Mouse (Mus musculus) forebrain, embryonic 13.5 days (tissue): ENCODE measurements around the gene Gm14862. TPM values are rescaled to one million over a fixed set of nuclear protein-coding genes. Genes with fewer than 3 reads are reported as not detected.
"Not testable (repeated sequence)": the region's sequence is repeated elsewhere in the genome, so short reads cannot be mapped to it uniquely, and the experiment has no call there.

Experiments
- ATAC-seq: fragments of 200-750 bp; cut with Nextera tagmentation; 2 replicates; pipeline ENCODE4 v1.8.0; 2017
- H3K27ac ChIP-seq: fragments of 300-500 bp; sonication (generic); 2 replicates; pipeline ENCODE4 v1.5.1; 2015; ENCODE audit warnings: inconsistent platforms, mild to moderate bottlenecking, moderate library complexity
- H3K27me3 ChIP-seq: fragments of 300-500 bp; sonication (generic); 2 replicates; pipeline ENCODE4 v1.6.1; 2015; ENCODE audit warnings: mild to moderate bottlenecking, inconsistent platforms
- H3K36me3 ChIP-seq: fragments of 300-500 bp; sonication (generic); 2 replicates; pipeline ENCODE4 v1.6.1; 2015; ENCODE audit warnings: mild to moderate bottlenecking, inconsistent platforms; ENCODE audit not compliant: poor library complexity, severe bottlenecking
- H3K4me1 ChIP-seq: fragments of 300-500 bp; sonication (generic); 2 replicates; pipeline ENCODE4 v1.6.1; 2015; ENCODE audit warnings: inconsistent platforms
- H3K4me2 ChIP-seq: fragments of 300-500 bp; sonication (generic); 2 replicates; pipeline ENCODE4 v1.6.1; 2015; ENCODE audit warnings: inconsistent platforms, mild to moderate bottlenecking, moderate library complexity
- H3K4me3 ChIP-seq: fragments of 300-500 bp; sonication (generic); 2 replicates; pipeline ENCODE4 v1.5.1; 2015; ENCODE audit warnings: mild to moderate bottlenecking, inconsistent platforms
- H3K9ac ChIP-seq: fragments of 300-500 bp; sonication (generic); 2 replicates; pipeline ENCODE4 v1.6.1; 2015; ENCODE audit warnings: mild to moderate bottlenecking, inconsistent platforms
- H3K9me3 ChIP-seq: fragments of 300-500 bp; sonication (generic); replicated peaks from 2 replicates; pipeline ENCODE4 v1.6.1; 2016; ENCODE audit warnings: inconsistent platforms
- WGBS: fragments of 180-500 bp; shearing (Covaris S2); methylation state at CpG from one replicate; pipeline ENCODE4 v1.1.7; 2015; 5-methylcytosine and 5-hydroxymethylcytosine counted together
- polyA plus RNA-seq: library from polyadenylated mRNA; unstranded; fragments of >200 nt; fragmentation: Nextera tagmentation; extraction: Ambion mirVana; gene quantifications from 2 replicates; pipeline ENCODE4 v1.2.1, GENCODE M21; 2015

The Gm14862 gene
- 0.24 TPM in 1 of 2 replicates, not detected in the other for polyA plus RNA-seq

- no peaks in the 10 kb centered on the region for H3K4me1 ChIP-seq
- no peaks in the 10 kb centered on the region for H3K9me3 ChIP-seq
- no peaks in the 10 kb centered on the region for H3K27me3 ChIP-seq
- no peak within 1 kb of the TSS for H3K27ac ChIP-seq
- no peak within 1 kb of the TSS for H3K4me2 ChIP-seq
- H3K36me3 ChIP-seq, result no peaks in the 10 kb centered on the region
- H3K4me3 ChIP-seq, result no peak within 1 kb of the TSS
- ATAC-seq, result no peak
- WGBS, result 76% methylated on average over 5 of the region's 5 CpGs
- no peak within 1 kb of the TSS for H3K9ac ChIP-seq
These were observed at the start of gene Gm14862 for GRCm38 (mm10) chrX:9256766-9257165. Gene Gm14862 (minus strand): TSS chrX:9256899.

- no peak for ATAC-seq
- no peak overlapping the region for H3K27ac ChIP-seq
- H3K9me3 ChIP-seq, result no peaks in the 10 kb centered on the region
- no peaks in the 10 kb centered on the region for H3K36me3 ChIP-seq
- H3K9ac ChIP-seq, result no peak overlapping the region
- no peak overlapping the region for H3K4me2 ChIP-seq
- no peak overlapping the region for H3K4me3 ChIP-seq
- H3K27me3 ChIP-seq, result no peaks in the 10 kb centered on the region
- 81% methylated on average over 1 of the region's 1 CpGs for WGBS
- no peaks in the 10 kb centered on the region for H3K4me1 ChIP-seq
These were observed 46.8 kb upstream of the Gm14862 start for GRCm38 (mm10) chrX:9303455-9303854.

- H3K4me2 ChIP-seq, result no peak overlapping the region
- no peaks in the 10 kb centered on the region for H3K9me3 ChIP-seq
- H3K9ac ChIP-seq, result no peak overlapping the region
- no peak overlapping the region for H3K4me3 ChIP-seq
- H3K27me3 ChIP-seq, result no peaks in the 10 kb centered on the region
- 83% methylated on average over 5 of the region's 5 CpGs for WGBS
- H3K27ac ChIP-seq, result no peak overlapping the region
- no peaks in the 10 kb centered on the region for H3K4me1 ChIP-seq
- ATAC-seq, result no peak
- no peaks in the 10 kb centered on the region for H3K36me3 ChIP-seq
These were observed 46.1 kb upstream of the Gm14862 start for GRCm38 (mm10) chrX:9302791-9303190.

- Histone ChIP-seq H3K9me3 (no peaks in the 10 kb centered on the region), H3K4me2 (no peak overlapping the region), H3K4me3 (no peak overlapping the region), H3K27ac (no peak overlapping the region), H3K4me1 (no peaks in the 10 kb centered on the region), H3K36me3 (no peaks in the 10 kb centered on the region), H3K27me3 (no peaks in the 10 kb centered on the region), H3K9ac (no peak overlapping the region)
- 76% methylated on average over 5 of the region's 5 CpGs for WGBS
- ATAC-seq, result no peak
These were observed 41.7 kb upstream of the Gm14862 start for GRCm38 (mm10) chrX:9298413-9298864.

- 85% methylated on average over 4 of the region's 4 CpGs for WGBS
- not testable (repeated sequence) for H3K4me2 ChIP-seq, H3K4me1 ChIP-seq, H3K27ac ChIP-seq, H3K4me3 ChIP-seq, H3K9ac ChIP-seq, H3K9me3 ChIP-seq, ATAC-seq, H3K36me3 ChIP-seq, H3K27me3 ChIP-seq
These were observed 36.6 kb upstream of the Gm14862 start for GRCm38 (mm10) chrX:9293140-9293829.

- WGBS, result no CpG with 5 or more reads among the region's 1 CpGs
- not testable (repeated sequence) for H3K27me3 ChIP-seq, ATAC-seq, H3K4me1 ChIP-seq, H3K4me3 ChIP-seq, H3K27ac ChIP-seq, H3K4me2 ChIP-seq, H3K9me3 ChIP-seq, H3K36me3 ChIP-seq, H3K9ac ChIP-seq
These were observed 26.8 kb upstream of the Gm14862 start, which contains the start of gene H2al1m for GRCm38 (mm10) chrX:9283464-9283863. Gene H2al1m (plus strand): TSS chrX:9283764.

- no peaks in the 10 kb centered on the region for H3K27me3 ChIP-seq
- no peaks in the 10 kb centered on the region; the same call in 1 of the 2 replicates for H3K9me3 ChIP-seq
- H3K4me1 ChIP-seq, result no peaks in the 10 kb centered on the region
- H3K9ac ChIP-seq, result no peak overlapping the region
- no peak overlapping the region for H3K27ac ChIP-seq
- 75% methylated on average over 8 of the region's 8 CpGs for WGBS
- H3K36me3 ChIP-seq, result no peaks in the 10 kb centered on the region
- no peak overlapping the region for H3K4me2 ChIP-seq
- ATAC-seq, result no peak
- H3K4me3 ChIP-seq, result no peak overlapping the region
These were observed 17.6 kb upstream of the Gm14862 start for GRCm38 (mm10) chrX:9274321-9274720.

GRCm38 (mm10) chrX:9273377-9274002, 16.8 kb upstream of the Gm14862 start:
- Histone ChIP-seq H3K9me3 (no peaks in the 10 kb centered on the region; the same call in 1 of the 2 replicates), H3K9ac (peak overlapping the region; percentile 68), H3K36me3 (no peaks in the 10 kb centered on the region), H3K4me1 (no peaks in the 10 kb centered on the region), H3K27me3 (no peaks in the 10 kb centered on the region), H3K4me2 (peak overlapping the region; percentile 61), H3K4me3 (peak overlapping the region; percentile 54), H3K27ac (no peak overlapping the region)
- WGBS, result 54% methylated on average over 12 of the region's 12 CpGs
- ATAC-seq, result no peak

- Histone ChIP-seq H3K4me2 (peak within 1 kb of the TSS; percentile 61), H3K36me3 (no peaks in the 10 kb centered on the region), H3K27ac (no peak within 1 kb of the TSS), H3K27me3 (no peaks in the 10 kb centered on the region), H3K4me3 (peak within 1 kb of the TSS; percentile 54), H3K9me3 (no peaks in the 10 kb centered on the region; the same call in 1 of the 2 replicates), H3K4me1 (no peaks in the 10 kb centered on the region), H3K9ac (peak within 1 kb of the TSS; percentile 68)
- ATAC-seq, result peak; percentile 91
- 6% methylated on average over 15 of the region's 94 CpGs for WGBS
These were observed 16.0 kb upstream of the Gm14862 start, which contains the start of gene Xk for GRCm38 (mm10) chrX:9272460-9273361. Gene Xk (plus strand): TSS chrX:9272756.

- Histone ChIP-seq H3K27ac (no peak overlapping the region), H3K36me3 (no peaks in the 10 kb centered on the region), H3K9ac (no peak overlapping the region), H3K27me3 (no peaks in the 10 kb centered on the region), H3K4me1 (no peaks in the 10 kb centered on the region), H3K9me3 (no peaks in the 10 kb centered on the region; the same call in 1 of the 2 replicates), H3K4me3 (peak overlapping the region; percentile 54), H3K4me2 (peak overlapping the region; percentile 61)
- WGBS, result 26% methylated on average over 8 of the region's 8 CpGs
- ATAC-seq, result peak; percentile 42; the same call in 1 of the 2 replicates
These were observed 15.3 kb upstream of the Gm14862 start for GRCm38 (mm10) chrX:9271947-9272459.

- H3K9ac ChIP-seq, result no peak overlapping the region
- H3K4me2 ChIP-seq, result no peak overlapping the region
- H3K4me3 ChIP-seq, result no peak overlapping the region
- no peaks in the 10 kb centered on the region for H3K4me1 ChIP-seq
- H3K27ac ChIP-seq, result no peak overlapping the region
- H3K36me3 ChIP-seq, result no peaks in the 10 kb centered on the region
- WGBS, result 53% methylated on average over 3 of the region's 3 CpGs
- H3K27me3 ChIP-seq, result no peaks in the 10 kb centered on the region
- no peaks in the 10 kb centered on the region; the same call in 1 of the 2 replicates for H3K9me3 ChIP-seq
- no peak for ATAC-seq
These were observed 14.4 kb upstream of the Gm14862 start for GRCm38 (mm10) chrX:9271112-9271511.
